Mouse (Mus musculus) forebrain, embryonic 12.5 days (tissue): ENCODE results near the gene Ccdc122. TPM values are rescaled to one million over a fixed set of nuclear protein-coding genes. Genes with fewer than 3 reads are reported as not detected.
A peak's percentile ranks its signal among the peaks of the same experiment; 100 is the strongest.
"Not testable (repeated sequence)": the region's sequence is repeated elsewhere in the genome, so short reads cannot be mapped to it uniquely, and the experiment has no call there.

ENCODE experiments used
- ATAC-seq: fragments of 200-750 bp; cut with Nextera tagmentation; 2 replicates; pipeline ENCODE4 v1.8.0; 2017; ENCODE audit warnings: moderate TSS enrichment; ENCODE audit not compliant: low FRiP score
- H3K27ac ChIP-seq: fragments of 300-500 bp; sonication (generic); 2 replicates; pipeline ENCODE4 v1.5.1; 2016; ENCODE audit warnings: mild to moderate bottlenecking
- H3K27me3 ChIP-seq: fragments of 300-500 bp; sonication (generic); 2 replicates; pipeline ENCODE4 v1.6.1; 2016; ENCODE audit warnings: mild to moderate bottlenecking
- H3K36me3 ChIP-seq: fragments of 300-500 bp; sonication (generic); replicated peaks from 2 replicates; pipeline ENCODE4 v1.6.1; 2016; ENCODE audit warnings: mild to moderate bottlenecking
- H3K4me1 ChIP-seq: fragments of 300-500 bp; sonication (generic); 2 replicates; pipeline ENCODE4 v1.6.1; 2016
- H3K4me2 ChIP-seq: fragments of 300-500 bp; sonication (generic); 2 replicates; pipeline ENCODE4 v1.6.1; 2016; ENCODE audit warnings: mild to moderate bottlenecking, moderate library complexity
- H3K4me3 ChIP-seq: fragments of 300-500 bp; sonication (generic); replicated peaks from 2 replicates; pipeline ENCODE4 v1.5.1; 2016; ENCODE audit warnings: mild to moderate bottlenecking
- H3K9ac ChIP-seq: fragments of 300-500 bp; sonication (generic); 2 replicates; pipeline ENCODE4 v1.6.1; 2016; ENCODE audit warnings: mild to moderate bottlenecking
- H3K9me3 ChIP-seq: fragments of 300-500 bp; sonication (generic); 2 replicates; pipeline ENCODE4 v1.6.1; 2016
- WGBS: fragments of 180-500 bp; shearing (Covaris S2); methylation state at CpG from one replicate; pipeline ENCODE4 v1.1.7; 2016; 5-methylcytosine and 5-hydroxymethylcytosine counted together
- polyA plus RNA-seq: library from polyadenylated mRNA; unstranded; fragments of >200 nt; fragmentation: Nextera tagmentation; extraction: Ambion mirVana; gene quantifications from 2 replicates; pipeline ENCODE4 v1.2.1, GENCODE M21; 2016

The Ccdc122 gene
- polyA plus RNA-seq, result 1.6 and 1.8 TPM in 2 replicates

GRCm38 (mm10) chr14:77036226-77037046, at the start of gene Ccdc122, which contains the start of gene Lacc1:
Gene Ccdc122, plus strand, starts transcription at chr14:77036772.
Gene Lacc1, minus strand, starts transcription at chr14:77036904.
- under 1% methylated on average over 84 of the region's 86 CpGs for WGBS
- Histone ChIP-seq H3K4me2 (peak within 1 kb of the TSS; percentile 82), H3K27ac (no peak within 1 kb of the TSS), H3K9me3 (no peaks in the 10 kb centered on the region), H3K9ac (peak within 1 kb of the TSS; percentile 56), H3K4me1 (no peaks in the 10 kb centered on the region; the same call in 1 of the 2 replicates), H3K27me3 (peaks cover 9% of the 10 kb centered on the region; the same call in 1 of the 2 replicates), H3K36me3 (no peaks in the 10 kb centered on the region), H3K4me3 (peak within 1 kb of the TSS; percentile 59)
- peak; percentile 70 for ATAC-seq

- not testable (repeated sequence) for H3K27ac ChIP-seq, H3K36me3 ChIP-seq, H3K9ac ChIP-seq, H3K4me2 ChIP-seq, ATAC-seq, H3K27me3 ChIP-seq, H3K4me3 ChIP-seq, H3K4me1 ChIP-seq, H3K9me3 ChIP-seq
- WGBS, result 82% methylated on average over 2 of the region's 2 CpGs
Observed at GRCm38 (mm10) chr14:76990351-76990750, 46.2 kb upstream of the Ccdc122 start.

GRCm38 (mm10) chr14:77004740-77005139, 31.8 kb upstream of the Ccdc122 start:
- Histone ChIP-seq H3K4me1 (no peaks in the 10 kb centered on the region), H3K27ac (no peak overlapping the region), H3K4me2 (no peak overlapping the region), H3K27me3 (no peaks in the 10 kb centered on the region), H3K4me3 (no peak overlapping the region), H3K9ac (no peak overlapping the region), H3K36me3 (no peaks in the 10 kb centered on the region), H3K9me3 (no peaks in the 10 kb centered on the region)
- WGBS, result 76% methylated on average over 8 of the region's 8 CpGs
- ATAC-seq, result no peak

- Histone ChIP-seq H3K4me3 (no peak overlapping the region), H3K36me3 (no peaks in the 10 kb centered on the region), H3K27me3 (no peaks in the 10 kb centered on the region), H3K27ac (no peak overlapping the region), H3K9ac (no peak overlapping the region), H3K4me2 (no peak overlapping the region), H3K9me3 (no peaks in the 10 kb centered on the region), H3K4me1 (no peaks in the 10 kb centered on the region)
- no peak for ATAC-seq
- 73% methylated on average over 5 of the region's 5 CpGs for WGBS
Observed at GRCm38 (mm10) chr14:77005566-77005965, 31.0 kb upstream of the Ccdc122 start.

DNA sequence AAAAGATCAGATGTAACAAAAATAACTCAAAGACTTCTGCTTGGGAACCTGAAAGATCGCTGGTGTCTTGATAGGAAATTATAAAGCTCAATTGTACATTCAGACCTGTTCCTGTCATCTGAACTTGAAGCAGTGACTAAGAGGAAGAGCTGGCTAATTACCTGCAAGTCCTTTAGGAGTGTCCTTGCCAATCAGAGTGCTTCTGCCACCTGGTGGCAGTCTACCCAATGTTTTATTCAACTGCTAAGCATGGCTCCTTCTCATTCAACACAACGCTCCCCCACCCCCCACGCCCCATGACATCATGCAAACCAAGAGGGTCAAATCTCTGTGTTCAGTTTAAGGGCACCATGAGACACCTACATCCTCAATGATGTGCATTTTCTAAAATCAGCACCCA, 28.3 kb upstream of the Ccdc122 start:
- H3K4me3 ChIP-seq, result no peak overlapping the region
- H3K36me3 ChIP-seq, result no peaks in the 10 kb centered on the region
- H3K27me3 ChIP-seq, result no peaks in the 10 kb centered on the region
- peak; percentile 77; the same call in 1 of the 2 replicates for ATAC-seq
- H3K4me1 ChIP-seq, result no peaks in the 10 kb centered on the region; the same call in 1 of the 2 replicates
- H3K4me2 ChIP-seq, result no peak overlapping the region
- WGBS, result 19% methylated on average over 3 of the region's 3 CpGs
- no peaks in the 10 kb centered on the region for H3K9me3 ChIP-seq
- no peak overlapping the region for H3K27ac ChIP-seq
- H3K9ac ChIP-seq, result no peak overlapping the region

GRCm38 (mm10) chr14:77011804-77012203, 24.8 kb upstream of the Ccdc122 start:
- Histone ChIP-seq H3K27ac (no peak overlapping the region), H3K4me2 (no peak overlapping the region), H3K9me3 (no peaks in the 10 kb centered on the region), H3K36me3 (no peaks in the 10 kb centered on the region), H3K4me3 (no peak overlapping the region), H3K4me1 (no peaks in the 10 kb centered on the region; the same call in 1 of the 2 replicates), H3K9ac (no peak overlapping the region), H3K27me3 (no peaks in the 10 kb centered on the region)
- no peak for ATAC-seq
- WGBS, result 5% methylated on average over 3 of the region's 3 CpGs

GRCm38 (mm10) chr14:77016783-77017182, 19.8 kb upstream of the Ccdc122 start:
- not testable (repeated sequence) for H3K9ac ChIP-seq, H3K27me3 ChIP-seq, H3K9me3 ChIP-seq, H3K4me2 ChIP-seq, H3K4me3 ChIP-seq, H3K4me1 ChIP-seq, H3K27ac ChIP-seq, H3K36me3 ChIP-seq, ATAC-seq
- 64% methylated on average over 12 of the region's 12 CpGs for WGBS

GRCm38 (mm10) chr14:77017211-77017610, 19.4 kb upstream of the Ccdc122 start:
- no peak for ATAC-seq
- H3K4me1 ChIP-seq, result no peaks in the 10 kb centered on the region
- 85% methylated on average over 6 of the region's 6 CpGs for WGBS
- no peak overlapping the region for H3K4me2 ChIP-seq
- H3K36me3 ChIP-seq, result no peaks in the 10 kb centered on the region
- no peaks in the 10 kb centered on the region for H3K9me3 ChIP-seq
- no peak overlapping the region for H3K27ac ChIP-seq
- H3K27me3 ChIP-seq, result no peaks in the 10 kb centered on the region
- no peak overlapping the region for H3K9ac ChIP-seq
- no peak overlapping the region for H3K4me3 ChIP-seq

DNA sequence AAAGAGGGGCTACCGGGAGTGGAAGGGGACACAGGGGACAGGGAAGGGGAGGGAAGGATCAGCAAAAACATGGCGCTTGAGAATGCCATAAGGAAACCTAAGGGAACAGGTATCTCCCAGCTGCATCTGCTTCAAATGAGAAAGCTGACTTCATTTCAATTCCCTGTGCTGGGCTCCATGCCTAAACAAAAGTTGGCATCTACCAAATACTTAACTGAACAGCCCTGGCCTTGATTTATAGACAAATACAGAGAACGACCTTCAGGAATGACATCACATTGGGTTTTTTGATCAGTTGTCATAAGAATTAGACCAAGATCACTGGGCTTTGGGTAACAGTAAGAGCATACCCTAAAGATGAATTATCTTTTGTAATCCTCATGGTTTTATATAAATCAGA, 12.1 kb upstream of the Ccdc122 start:
- H3K36me3 ChIP-seq, result no peaks in the 10 kb centered on the region
- 90% methylated on average over 3 of the region's 3 CpGs for WGBS
- H3K9me3 ChIP-seq, result no peaks in the 10 kb centered on the region
- no peak for ATAC-seq
- H3K27ac ChIP-seq, result no peak overlapping the region
- H3K4me3 ChIP-seq, result no peak overlapping the region
- H3K9ac ChIP-seq, result no peak overlapping the region
- no peaks in the 10 kb centered on the region for H3K4me1 ChIP-seq
- no peaks in the 10 kb centered on the region for H3K27me3 ChIP-seq
- no peak overlapping the region for H3K4me2 ChIP-seq

GRCm38 (mm10) chr14:77029319-77030054, 7.1 kb upstream of the Ccdc122 start:
- no peaks in the 10 kb centered on the region for H3K9me3 ChIP-seq
- no peaks in the 10 kb centered on the region for H3K27me3 ChIP-seq
- no peaks in the 10 kb centered on the region for H3K4me1 ChIP-seq
- no peak overlapping the region for H3K4me3 ChIP-seq
- no peak for ATAC-seq
- H3K9ac ChIP-seq, result no peak overlapping the region
- no peak overlapping the region for H3K4me2 ChIP-seq
- 59% methylated on average over 5 of the region's 5 CpGs for WGBS
- H3K27ac ChIP-seq, result no peak overlapping the region
- H3K36me3 ChIP-seq, result no peaks in the 10 kb centered on the region

DNA sequence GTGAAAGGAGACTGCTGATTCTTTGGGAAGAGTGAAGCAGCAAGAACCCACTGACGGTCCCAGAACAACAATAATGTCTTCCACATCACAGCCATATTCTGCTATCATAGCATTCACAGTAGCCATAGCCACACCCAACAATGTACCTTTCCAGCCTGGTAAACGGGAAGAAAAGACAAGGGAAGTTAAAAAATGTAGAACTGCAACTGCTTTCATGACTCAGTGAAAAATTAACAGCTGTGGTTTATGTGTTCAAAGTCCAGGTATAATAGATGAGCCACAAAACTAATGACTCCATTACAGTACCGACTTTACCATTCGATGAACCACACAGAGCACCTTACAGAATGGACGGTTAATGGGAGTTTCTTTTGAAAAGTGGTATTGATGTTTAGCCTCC, 5.8 kb upstream of the Ccdc122 start:
- Histone ChIP-seq H3K9ac (no peak overlapping the region), H3K27me3 (peaks cover 2% of the 10 kb centered on the region; the same call in 1 of the 2 replicates), H3K4me1 (no peaks in the 10 kb centered on the region), H3K4me2 (no peak overlapping the region), H3K27ac (no peak overlapping the region), H3K4me3 (no peak overlapping the region), H3K36me3 (no peaks in the 10 kb centered on the region), H3K9me3 (no peaks in the 10 kb centered on the region)
- 87% methylated on average over 5 of the region's 5 CpGs for WGBS
- no peak for ATAC-seq

- no peak overlapping the region for H3K4me2 ChIP-seq
- WGBS, result 71% methylated on average over 5 of the region's 5 CpGs
Observed at GRCm38 (mm10) chr14:77032433-77032832, 4.1 kb upstream of the Ccdc122 start.

More at GRCm38 (mm10) chr14:77032433-77032832, 4.1 kb upstream of the Ccdc122 start:
- no peaks in the 10 kb centered on the region; the same call in 1 of the 2 replicates for H3K4me1 ChIP-seq
- no peak overlapping the region for H3K27ac ChIP-seq
- H3K36me3 ChIP-seq, result no peaks in the 10 kb centered on the region
- no peak overlapping the region for H3K4me3 ChIP-seq
- H3K27me3 ChIP-seq, result peaks cover 9% of the 10 kb centered on the region; the same call in 1 of the 2 replicates
- no peak overlapping the region for H3K9ac ChIP-seq
- ATAC-seq, result no peak
- no peaks in the 10 kb centered on the region for H3K9me3 ChIP-seq
